Mouse (Mus musculus): ENCODE measurements at regions not wholly inside any gene's neighbourhood (a gene's known extent, or its start where the extent isn't known, plus 50 kb on each side); places are given as distances from the start of the nearest gene placed in this dataset.
"Not testable (repeated sequence)": the region's sequence is repeated elsewhere in the genome, so short reads cannot be mapped to it uniquely, and the experiment has no call there.

DNA sequence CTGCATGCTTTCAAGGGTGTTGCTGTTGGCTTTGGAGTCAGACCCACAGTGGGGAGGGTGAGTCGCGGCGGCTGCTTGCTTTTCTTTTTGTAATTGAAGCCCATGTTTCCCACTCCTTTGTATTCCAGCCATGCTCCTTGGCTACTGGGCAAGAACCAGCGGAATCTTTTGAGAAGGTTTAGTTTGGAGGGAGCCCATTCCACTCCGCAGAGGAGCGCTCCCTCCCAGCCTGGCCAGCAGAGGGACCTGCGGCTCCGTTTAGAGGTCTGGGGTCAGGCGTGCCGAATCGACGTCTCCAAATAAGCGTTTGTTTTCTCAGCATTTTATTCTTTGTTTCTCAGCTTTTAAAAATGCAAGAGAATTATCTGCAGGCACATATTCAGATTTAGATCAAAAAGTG, 149.6 kb upstream of the Ttc29 start:
- DNase-seq, result peak; percentile 74
- intact Hi-C loops (cut with DNase I), result loop anchor here (2.0 to 10.0 kb wide), 3 partner anchors 171 to 681 kb away; no protein-coding TSS in a partner anchor

DNA sequence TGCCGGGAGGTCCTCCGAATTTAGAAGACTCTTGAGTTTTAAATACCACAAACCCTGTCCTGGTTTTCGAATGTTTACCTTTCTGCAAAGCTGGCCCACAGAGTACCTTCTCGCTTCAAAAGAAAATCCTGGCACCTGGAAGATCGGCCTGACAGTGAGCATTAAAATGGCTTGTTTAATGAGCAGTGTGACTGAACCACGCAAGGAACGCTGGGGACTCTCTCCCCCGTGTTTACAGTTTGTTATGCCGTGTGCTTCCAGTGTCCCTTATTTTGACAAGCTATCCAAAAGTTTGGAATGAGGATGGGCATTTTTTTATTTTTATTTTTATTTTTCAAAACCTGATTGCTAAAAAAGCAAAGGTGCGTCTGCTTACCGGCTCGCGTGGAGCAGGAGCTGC, 148.9 kb upstream of the Ttc29 start:
- no peak for DNase-seq
- intact Hi-C loops (cut with DNase I), result loop anchor here (10.0 kb wide), 2 partner anchors 171 to 681 kb away; no protein-coding TSS in a partner anchor

GRCm38 (mm10) chr8:78065890-78066493, 147.1 kb upstream of the Ttc29 start:
- no peak for DNase-seq
- intact Hi-C loops (cut with DNase I), result loop anchor here (10.0 kb wide), 2 partner anchors 169 to 679 kb away; no protein-coding TSS in a partner anchor

GRCm38 (mm10) chr8:78068087-78068910, 144.8 kb upstream of the Ttc29 start:
- intact Hi-C loops (cut with DNase I), result loop anchor here (10.0 kb wide), 2 partner anchors 167 to 677 kb away; no protein-coding TSS in a partner anchor

GRCm38 (mm10) chr8:78073821-78074220, 139.3 kb upstream of the Ttc29 start:
- intact Hi-C loops (cut with DNase I), result no loop called here
- no peak for DNase-seq

More at GRCm38 (mm10) chr8:78068087-78068910, 144.8 kb upstream of the Ttc29 start:
- DNase-seq, result no peak

- intact Hi-C loops (cut with DNase I), result no loop called here
- peak; percentile 24 for DNase-seq
Observed at GRCm38 (mm10) chr8:78077122-78077521, 136.0 kb upstream of the Ttc29 start.

- intact Hi-C loops (cut with DNase I); DNase-seq: not testable (repeated sequence)
Observed at GRCm38 (mm10) chr8:78081395-78081794, 131.7 kb upstream of the Ttc29 start.

DNA sequence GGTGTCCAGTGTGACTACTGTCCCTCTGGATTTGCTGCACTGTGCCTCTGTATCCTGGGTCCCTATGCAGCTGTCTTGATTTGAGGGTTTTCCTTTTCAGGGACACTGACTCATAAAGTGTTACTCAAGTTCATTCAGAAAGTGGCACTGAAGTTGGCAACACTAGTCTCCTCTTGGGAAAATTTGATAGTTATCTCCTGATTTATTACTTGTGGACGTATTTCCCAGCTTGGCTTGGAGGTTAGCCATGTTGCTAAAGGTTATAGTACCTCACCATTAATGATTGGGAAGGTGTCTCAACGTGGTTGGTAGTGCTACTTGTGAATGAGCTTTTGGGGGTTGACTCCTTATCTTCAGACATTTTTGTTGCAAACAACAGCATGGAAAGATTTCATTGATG, 130.1 kb upstream of the Ttc29 start:
- intact Hi-C loops (cut with DNase I), result no loop called here
- no peak for DNase-seq

DNA sequence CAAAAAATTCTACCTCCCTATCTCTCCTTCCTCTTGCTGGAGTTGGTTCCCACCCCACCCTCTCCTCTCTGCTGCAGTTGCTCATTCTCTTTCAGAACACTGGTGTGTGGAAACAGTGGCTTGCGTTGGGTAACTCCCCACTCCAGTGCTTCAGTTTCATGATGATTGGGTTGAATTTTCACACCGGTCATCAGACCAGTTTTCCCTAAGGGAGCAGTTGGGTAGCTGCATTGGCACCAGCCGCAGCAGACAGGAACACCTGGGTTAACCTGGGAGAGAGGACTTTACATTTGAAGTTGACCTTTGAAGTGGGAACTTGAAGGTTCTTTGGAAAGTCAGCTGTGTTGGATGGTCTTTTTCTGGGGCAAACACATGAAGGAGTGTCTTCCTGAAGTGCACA, 126.7 kb upstream of the Ttc29 start:
- DNase-seq, result no peak
- intact Hi-C loops (cut with DNase I), result no loop called here

DNA sequence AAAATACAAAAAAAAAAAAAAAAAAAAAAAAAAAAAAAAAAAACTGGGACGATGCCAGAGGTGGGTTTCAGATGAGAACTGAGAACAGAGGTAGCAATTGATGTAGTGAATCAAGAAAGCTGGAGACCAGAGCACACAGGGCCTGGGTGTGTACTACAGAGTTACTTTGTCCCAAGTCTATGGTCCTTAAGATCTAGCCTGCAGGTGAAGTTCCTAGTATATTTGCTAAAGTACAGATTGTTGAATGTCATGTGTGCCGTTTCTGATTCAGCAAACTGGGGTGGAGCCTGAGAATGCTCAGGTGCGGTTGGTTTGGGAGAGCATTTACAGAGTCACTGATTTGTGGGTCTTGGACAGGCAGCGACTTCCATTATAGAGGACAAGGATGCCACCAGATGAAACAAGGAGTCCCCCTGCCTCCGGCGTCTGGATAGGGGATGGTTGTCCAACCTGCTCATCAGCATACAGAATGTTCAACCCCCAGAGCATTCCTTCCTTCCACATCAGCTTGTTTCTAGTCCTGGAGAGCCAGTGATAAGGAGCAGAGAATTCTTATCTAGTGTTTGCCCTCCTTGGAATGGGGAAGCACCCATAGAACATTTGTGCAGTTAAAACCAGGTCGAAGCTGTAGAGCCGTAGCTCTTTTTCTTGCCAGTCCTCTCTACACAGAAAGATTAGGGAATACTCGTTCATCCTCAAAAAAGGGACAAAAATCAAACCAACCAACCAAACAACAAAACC, 122.5 kb upstream of the Ttc29 start:
- no peak for DNase-seq

DNA sequence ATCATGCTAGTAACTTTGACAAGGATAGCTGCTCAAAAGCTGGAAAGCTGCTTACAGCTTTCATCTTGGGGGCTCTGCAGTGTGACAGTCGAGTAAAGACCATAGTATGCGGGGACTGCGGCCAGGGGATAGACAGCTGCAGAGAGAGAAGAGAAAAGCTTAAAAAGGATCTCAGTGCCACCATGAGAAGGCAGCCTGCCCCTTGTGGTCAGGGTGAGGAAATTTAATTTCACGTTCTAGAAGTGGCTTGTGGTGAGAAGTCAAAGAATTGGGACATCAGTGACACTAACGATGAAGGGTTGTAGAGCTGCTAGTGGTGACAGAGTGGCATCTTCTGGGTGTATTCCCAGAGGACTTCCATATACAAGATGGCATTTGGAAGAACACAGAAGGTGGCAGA, 116.7 kb upstream of the Ttc29 start:
- no peak for DNase-seq
- intact Hi-C loops (cut with DNase I), result no loop called here

More for the DNA sequence above, 122.5 kb upstream of the Ttc29 start:
- intact Hi-C loops (cut with DNase I), result no loop called here

DNA sequence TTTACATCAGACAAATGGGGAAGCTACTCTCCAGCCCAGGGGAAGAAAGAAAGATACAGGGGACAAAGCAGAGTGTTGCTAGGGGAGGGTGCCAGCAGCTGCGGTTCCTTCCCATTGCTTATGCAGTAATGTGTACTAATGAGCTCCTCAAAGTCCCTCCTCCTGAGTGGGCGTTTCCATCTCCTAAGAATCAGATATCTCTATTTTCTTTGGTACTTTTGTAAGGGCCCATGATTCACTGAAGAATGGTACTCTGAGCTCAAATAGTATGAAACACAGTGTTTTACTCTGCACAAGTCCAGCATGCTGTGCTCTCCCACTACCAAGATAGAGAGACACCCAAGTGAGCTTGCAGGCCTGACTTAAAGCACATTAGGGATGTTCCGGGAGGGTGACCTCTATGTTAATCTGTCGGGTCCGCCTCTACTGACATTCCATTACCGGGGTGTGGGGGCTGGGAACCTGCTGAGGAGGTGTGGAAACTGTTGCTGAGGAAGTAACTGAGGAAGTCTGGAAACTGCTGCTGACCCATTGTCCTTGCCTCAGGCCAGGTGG, 114.8 kb upstream of the Ttc29 start:
- DNase-seq, result no peak
- intact Hi-C loops (cut with DNase I), result no loop called here

DNA sequence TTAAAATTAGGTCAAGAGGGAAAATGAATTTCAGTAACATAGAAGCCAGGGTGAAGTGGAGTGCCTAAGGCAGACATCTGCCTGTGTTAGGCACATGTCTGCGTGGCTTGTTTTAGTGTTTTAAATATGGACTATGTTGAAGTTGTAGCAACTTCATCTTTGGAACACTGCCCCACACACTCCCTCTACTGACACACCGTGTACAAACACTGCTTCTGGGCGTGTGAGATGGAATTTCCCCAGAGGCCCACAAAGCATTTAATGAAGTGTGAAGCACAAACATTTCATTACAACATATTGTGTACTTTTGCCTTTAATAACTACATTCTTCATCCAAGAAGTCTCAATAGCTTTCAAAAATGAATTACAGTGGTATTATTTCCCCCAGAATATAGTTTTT, 114.0 kb upstream of the Ttc29 start:
- no peak for DNase-seq
- intact Hi-C loops (cut with DNase I), result no loop called here

DNA sequence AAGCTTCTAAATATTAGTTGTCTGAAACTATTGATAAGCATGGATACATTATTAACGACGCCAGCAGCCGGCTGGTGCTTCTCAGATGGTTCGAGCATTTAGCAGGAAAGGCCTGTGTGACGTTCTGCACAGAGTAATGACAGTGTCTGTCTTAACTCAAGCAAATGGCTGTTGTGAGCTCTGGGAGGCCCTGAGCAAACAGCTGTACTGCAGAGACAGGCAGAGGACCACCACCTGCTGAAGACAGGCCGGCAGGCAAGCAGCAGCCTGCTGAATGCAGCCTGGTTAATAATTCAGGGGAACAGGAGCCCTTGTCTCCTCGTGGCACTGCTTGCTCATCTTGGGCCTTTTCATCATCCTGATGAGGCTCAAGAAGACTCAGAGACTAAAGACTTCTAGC, 105.8 kb upstream of the Ttc29 start:
- no peak for DNase-seq
- intact Hi-C loops (cut with DNase I), result no loop called here

GRCm38 (mm10) chr8:78110003-78110649, 103.0 kb upstream of the Ttc29 start:
- intact Hi-C loops (cut with DNase I), result no loop called here
- no peak for DNase-seq

DNA sequence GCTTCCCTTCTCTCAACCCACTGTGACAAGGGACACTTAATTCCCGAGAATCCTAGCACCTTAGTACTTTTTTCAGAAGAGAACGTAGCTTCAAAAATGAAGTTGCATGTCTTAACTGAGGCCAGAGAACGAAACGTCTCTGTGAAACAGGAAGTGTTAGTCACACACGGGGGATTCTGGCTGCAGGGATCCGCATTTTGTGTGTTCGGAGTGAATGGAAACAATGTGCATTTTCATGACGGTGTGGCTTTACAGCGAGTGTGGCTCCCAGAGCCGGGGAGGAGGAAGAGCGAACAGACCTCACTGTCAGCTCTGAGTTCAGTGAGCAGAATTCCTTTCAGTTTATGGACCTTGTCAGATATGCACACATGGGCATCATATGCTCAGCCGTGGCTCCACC, 100.0 kb upstream of the Ttc29 start:
- intact Hi-C loops (cut with DNase I), result no loop called here
- no peak for DNase-seq

DNA sequence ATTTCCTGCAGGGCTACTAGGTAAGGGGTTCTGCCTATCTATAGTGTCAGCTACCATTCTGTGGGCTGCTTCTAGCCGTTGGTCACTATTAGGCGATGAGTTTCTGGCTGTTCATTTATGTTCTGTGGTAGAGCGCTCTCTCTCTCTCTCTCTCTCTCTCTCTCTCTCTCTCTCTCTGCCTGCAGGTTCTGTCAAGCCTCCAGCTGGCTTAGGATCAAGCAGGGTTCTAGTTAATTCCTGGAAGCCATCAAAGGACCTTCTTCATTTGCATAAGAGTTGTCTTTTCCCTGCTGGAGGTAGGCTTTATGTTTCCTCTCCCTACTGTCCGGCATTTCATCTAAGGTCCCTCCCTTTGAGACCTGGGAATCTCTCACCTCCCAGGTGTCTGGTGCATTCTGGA, 98.6 kb upstream of the Ttc29 start:
- intact Hi-C loops (cut with DNase I), result no loop called here
- peak; percentile 52 for DNase-seq

GRCm38 (mm10) chr8:78117191-78117590, 95.9 kb upstream of the Ttc29 start:
- intact Hi-C loops (cut with DNase I), result no loop called here
- DNase-seq, result peak; percentile 22

DNA sequence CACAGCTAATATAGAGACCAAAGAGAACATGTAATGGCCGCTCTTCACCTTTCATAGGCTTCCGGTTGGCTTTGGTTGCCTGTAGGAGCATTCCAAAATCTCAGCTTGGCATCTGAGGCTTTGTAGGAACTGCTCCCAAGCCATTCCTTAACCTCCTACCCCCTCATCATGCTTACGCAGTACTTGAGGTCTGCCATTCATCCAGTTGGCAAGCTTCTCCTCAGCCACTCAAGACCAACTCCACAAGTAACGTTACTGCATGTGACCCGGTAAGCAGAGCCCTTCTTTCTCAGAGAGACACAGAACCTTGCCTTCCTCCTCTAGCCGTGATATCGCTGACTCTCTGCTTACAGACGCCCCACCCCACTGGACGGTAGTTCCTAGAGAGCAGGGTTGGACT, 94.6 kb upstream of the Ttc29 start:
- no peak for DNase-seq
- intact Hi-C loops (cut with DNase I), result no loop called here

- peak; percentile 56 for DNase-seq
- intact Hi-C loops (cut with DNase I), result no loop called here
Observed at GRCm38 (mm10) chr8:78119682-78120081, 93.4 kb upstream of the Ttc29 start.

DNA sequence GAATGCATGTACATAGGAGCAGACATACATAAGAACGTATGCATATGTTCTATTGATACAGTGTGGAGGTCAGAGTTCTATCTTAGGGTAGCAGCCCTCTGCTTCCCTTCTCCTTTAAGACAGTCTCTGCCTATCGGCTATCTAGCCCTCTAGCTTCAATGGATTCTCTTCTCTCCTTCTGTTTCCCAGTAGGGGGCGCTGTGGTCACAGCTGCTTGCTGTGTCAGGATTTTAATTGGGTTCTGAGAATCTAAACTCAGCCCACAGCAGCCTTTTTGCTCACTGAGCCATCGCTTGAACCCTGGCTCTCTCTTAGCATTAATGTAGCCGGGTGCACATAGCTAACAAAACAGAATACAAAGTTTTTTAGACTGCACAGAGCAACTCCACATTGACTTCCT, 88.8 kb upstream of the Ttc29 start:
- intact Hi-C loops (cut with DNase I), result no loop called here
- DNase-seq, result peak; percentile 28

Data from left cerebral cortex, postnatal 4 days (tissue).